Mouse (Mus musculus) testis, postnatal 14 days (tissue): ENCODE data around the gene Them7.

Experiments used
- DNase-seq: peaks from one replicate; pipeline ENCODE4 v3.0.0; 2021; ENCODE audit warnings: low spot score

Gene Them7

DNA sequence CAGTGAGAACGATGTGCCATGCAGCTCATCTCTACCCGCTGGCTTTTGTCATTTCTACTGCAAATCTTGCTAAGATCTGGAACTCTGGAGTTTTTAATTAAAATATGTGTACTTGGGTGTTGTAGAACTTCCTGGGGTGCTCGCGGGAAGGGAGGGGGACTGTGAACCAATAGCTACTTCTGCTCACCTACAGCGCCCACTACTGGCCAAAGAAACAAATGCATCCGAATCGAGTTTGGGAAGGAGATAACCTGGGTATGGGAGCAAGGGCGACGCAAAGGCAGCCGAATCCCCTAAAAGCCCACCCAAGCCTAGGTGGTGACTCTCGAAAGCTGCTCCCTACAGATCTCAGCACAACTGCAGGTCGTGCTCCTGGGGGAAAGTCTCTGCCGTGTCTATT is 87.3 kb downstream of the Them7 start:
- DNase-seq = peak; percentile 69

DNA sequence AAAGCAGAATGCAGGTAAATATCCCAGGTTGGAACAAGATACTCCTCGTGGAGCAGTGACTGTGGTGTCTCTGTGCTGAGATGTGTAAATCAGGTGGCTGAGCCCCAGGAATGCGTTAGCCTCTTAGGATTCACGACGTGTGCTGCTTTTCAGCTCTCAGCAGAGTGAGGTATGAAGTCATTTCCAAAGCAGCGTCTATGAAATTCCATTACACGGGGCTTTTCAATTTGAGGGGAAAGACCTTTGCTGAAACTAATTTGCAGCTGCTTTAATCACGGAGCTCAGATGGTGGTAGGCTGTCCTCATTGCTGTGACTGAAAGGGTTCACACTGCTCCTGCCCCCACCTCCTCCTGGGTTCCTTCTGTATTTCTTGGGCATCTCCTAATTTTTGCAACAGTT is 87.9 kb downstream of the Them7 start:
- DNase-seq = no peak

DNA sequence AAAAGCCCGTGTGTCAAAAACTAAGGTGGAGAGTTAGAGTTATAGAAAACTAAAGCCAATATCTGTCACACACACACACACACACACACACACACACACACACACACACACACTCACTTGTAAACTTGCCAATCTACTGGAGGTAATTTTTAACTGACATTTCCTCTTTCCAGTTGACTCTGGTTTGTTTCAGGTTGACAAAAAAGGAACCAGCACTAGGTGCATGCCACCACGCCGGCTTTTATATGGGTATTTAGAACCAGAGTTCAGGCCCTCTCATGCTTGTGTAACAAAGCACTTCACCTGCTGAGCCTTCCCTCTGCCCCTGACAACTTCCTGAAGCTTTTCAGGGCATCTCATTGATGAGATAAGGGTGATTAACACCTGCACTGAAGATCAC is 89.0 kb downstream of the Them7 start:
- DNase-seq = no peak

DNA sequence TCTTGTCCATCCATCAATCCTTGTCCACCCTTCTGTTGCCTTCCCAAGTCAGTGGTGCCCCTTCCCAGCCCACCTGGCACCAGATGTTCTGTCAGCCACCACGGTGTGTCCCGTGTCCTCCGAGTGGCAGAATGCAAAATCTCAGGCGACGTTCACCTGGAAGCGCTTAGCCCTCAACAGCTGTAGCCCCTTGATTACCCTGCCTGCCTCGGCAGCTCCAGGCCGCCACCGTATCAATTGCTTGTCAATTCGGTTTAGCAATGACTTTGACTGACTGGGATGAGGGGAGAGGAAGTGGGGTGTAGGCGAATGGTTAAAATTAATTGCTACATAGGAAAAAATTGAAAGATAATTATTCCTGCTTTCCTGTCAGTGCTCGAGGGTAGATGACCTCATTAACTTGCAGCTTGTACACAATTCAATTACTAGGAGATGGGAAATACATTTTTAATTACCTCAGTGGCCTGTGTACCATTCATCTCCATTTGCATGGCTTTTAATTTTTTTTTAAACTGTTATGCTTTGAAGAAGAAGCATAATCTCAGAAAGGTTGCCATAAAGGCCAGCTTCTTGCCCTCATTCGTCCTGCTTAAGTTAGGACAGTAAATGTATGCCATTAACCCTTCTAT is 93.5 kb downstream of the Them7 start:
- DNase-seq = no peak

DNA sequence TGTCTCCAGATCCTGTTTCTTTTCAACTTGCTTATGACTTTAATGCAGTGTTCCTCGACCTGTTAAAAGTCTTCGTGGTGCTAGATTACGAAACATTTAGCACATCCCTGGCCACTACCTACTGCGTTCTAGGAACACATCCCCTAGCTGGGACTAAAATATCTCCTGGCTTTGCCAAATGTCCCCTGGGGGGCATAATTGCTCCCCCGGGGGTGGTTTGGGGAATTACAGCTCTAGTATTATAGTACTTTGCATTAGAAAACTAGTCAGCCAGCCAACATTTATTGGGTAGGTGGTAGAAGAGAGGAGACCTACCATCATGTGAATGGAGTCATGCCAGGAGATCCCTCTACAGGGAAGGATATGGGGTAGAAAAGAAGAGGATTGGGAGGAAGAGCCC is 101.9 kb downstream of the Them7 start:
- DNase-seq = no peak

DNA sequence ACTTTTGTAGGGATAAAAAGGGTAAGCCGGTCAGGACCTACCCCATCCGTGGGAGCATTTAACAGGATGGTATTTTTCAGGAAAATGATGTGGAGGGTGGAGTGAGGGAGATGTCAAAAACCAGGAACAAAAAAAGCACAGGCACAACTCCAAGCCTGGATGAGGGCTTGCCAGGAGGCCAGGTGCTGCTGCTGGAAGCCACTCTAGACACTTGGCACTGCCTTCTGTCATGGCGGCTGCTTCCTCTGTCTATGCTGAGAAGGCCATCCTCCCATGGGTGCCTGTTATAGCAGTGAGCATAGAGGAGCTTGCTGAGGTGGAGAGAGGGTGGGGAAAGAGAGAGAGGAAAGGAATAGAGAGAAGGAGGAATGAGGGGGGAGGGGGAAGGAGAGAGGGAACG is 105.9 kb downstream of the Them7 start:
- no peak for DNase-seq

DNA sequence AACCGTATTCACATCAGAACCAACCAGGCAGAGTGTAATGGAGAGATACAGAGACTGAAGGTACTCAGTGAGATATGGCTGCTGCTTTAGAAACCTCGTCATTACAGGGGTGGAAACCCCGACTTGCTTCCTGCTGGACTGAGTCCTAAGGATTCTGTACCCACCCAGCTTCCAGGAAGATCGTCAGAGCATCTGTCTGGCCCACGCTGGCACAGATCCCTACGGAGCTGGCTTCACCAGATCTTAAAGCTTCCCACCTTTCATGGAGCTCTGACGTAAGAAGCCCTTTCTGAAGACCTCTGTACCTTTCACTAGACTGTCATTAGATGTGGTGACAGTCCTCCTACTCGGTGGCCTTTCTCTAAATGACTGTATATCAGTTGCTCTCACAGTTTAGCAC is 109.0 kb downstream of the Them7 start:
- DNase-seq = no peak

DNA sequence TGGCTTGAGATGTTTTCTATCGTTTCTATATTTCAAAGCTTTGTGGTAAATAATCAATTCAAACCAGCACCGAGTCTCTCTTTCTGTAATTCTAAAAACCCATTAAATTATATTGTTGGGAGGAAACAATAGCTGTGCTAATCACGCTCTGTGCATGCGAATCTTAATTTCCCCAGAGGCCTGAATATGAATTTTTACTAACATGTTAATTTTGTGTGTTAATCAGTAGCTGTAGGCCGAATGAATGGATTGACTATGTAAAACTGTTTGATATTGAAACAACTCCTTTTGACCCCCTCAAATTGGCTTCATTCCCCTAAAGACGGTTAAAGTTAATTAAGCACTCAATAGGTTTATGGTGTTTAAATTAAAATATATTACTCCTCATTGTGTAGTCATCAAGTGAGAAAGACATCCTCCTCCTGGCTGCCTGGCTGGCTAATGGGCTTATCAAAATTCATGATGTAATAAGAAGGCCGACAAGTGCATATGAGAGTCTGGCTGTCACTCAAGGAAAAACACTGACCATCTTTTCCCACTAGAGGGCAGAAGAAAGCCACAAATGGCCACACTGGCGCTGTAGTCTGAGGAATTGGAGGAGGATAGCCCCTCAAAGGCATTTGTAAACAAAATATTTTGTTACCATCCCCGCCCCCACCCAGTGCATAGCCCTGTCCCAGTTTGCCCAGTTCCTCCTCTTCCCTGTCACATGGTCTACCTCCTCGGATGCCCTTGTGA is 110.0 kb downstream of the Them7 start:
- no peak for DNase-seq

DNA sequence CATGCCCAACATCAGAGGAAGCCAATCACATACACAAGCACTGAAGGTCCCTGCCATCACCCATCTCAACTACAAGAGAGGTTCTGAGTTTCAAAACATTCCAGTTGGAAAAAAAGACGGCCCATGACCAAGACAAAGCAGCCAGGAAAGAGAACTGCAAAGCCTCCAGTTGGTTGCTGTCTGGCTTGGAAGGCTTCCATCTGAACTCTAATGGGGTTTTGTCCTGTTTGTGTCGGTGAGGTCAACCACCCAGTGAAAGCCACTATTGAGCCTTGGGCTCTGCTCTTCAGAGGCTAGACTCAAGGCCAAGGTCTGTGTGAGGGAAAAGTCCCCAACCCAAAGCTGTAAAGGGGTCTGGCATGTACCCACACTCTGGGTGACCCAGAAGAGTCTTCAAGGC is 111.5 kb downstream of the Them7 start:
- no peak for DNase-seq

DNA sequence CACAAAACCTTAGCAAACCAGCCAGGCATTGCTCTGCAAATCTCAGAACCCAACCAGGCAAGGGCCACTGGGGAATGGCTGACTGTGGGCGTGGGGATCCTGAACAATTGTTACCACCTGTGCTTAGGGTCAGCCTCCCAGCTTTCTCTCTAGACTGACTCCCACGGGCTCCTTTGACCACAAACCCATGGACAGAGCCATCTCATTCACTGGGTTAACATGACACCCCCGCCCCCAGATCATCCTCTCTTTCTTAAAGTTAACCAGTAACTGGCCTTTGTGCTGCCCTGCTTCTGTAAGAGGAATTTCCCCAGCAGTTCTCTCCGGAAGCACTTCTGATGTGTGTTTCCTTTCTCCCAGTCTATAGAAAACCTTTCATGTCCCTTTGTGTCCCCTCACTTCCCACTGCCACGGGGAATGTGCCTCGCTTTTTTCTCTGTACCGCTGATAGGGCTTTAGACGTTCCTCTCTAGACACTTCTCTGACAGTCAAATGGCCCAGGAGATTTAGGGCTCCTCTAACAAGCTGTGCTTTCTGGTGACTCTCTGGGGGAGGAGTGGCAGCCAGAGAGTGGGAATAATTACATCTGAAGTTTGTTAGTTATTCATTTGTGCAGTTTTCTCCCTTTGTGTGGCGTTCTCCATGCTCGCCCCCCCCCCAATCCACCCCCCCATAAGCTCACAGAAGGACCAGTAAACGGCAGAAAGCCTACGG is 112.4 kb downstream of the Them7 start:
- no peak for DNase-seq

DNA sequence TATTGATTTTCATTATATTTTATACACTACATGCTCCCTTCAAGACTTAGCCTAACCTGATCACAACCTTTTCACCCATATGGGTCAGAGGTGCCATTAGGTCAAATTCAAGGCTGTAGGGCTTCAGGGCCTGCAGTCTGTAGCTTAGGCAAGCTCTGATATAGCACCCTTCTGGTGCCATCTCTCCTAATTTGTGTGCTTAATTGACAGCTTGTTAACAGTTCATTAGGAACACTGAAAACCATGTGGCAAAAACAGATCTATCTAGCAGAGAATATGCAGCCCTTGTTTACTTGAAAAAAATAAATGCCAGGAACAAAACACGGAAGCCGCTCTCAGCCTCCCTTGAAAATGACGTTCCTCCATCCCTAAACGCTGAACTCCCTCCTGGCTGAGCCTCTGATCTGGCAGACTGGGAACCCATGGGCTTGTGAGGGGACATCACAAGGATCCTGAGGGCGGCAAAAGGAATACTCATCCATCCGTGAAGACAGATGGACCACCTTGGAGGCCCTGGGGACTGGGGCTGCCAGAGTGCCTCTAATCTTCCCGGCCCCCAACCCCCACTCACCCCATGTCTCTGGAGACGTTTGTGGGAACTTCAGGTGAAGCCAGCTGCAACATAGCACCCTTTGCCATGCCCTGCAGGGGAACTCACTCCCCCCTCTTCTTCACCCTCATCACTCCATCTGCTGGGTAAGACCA is 113.2 kb downstream of the Them7 start:
- no peak for DNase-seq

DNA sequence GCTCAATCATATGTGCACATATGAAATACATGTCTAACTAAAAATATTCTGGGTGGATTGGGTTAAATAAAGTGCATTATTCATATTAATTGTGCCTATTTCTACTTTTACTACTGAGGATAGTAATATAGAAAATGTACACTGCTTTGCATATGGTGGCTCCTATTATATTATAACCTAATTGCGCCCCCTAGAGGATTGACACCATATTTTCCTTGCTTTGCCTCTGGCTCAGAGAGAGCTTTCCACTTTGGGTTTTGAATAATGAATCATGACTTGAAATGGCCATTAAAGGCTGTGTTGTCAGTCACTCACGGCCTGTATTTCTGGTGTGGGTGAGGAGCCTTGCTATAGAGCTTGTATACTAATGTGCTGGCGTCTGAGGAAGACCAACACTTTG is 115.9 kb downstream of the Them7 start:
- DNase-seq = no peak

DNA sequence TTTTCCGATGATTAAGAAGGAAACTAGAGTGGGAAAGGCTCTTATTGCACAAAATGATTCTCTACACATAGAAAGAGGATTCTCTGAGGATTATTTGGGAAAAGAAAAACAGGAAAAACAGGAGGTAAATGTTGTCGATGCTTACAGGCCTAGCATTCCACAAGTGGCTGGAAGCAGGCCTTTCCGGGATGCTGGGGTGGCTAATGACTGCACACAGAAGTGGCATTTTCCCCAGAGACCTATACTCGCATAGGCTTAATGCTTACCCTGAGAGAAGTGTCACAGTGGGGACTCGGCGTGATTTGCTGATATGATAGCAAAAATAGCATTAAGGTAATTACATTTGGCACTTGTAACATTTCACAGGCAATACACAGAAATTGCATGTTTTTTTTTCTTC is 124.8 kb downstream of the Them7 start:
- DNase-seq = no peak

DNA sequence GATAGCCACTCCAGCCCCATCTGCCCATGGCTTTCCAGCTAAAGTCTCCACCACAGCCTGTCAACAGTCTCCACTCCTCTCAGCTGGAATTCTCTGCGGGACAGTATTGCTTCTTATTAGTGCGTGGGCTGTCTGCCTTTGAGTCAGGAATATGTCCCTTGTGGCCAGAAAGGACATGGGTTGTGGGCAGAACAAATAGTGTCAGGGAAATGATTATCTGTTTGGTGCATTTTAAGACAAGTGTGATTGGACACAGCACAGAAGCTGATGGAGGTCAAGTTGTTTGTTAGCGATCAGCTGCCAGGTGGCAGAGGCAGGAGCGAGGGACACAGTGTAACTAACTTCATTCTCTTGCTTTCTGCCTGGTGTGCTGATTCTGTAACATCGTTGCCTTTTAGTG is 132.7 kb downstream of the Them7 start:
- peak; percentile 29 for DNase-seq

DNA sequence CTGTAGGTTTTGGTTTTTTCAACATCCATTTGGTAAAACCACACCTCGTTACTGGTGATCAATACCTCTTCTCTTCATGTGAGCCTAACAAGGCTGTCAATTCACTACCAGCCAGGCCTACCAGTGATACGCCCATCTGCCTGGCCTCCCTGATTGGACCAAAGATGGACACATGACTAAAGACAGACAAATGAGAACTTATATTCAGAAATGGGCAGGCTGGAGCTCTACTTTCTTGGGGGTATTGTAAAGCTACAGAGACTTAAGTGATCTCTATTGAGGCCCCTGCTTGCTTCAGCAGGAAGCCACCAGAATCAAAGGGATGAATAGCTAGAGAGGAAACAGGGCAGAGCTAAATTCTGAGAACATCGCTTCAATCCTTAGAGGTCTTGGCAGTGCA is 133.9 kb downstream of the Them7 start:
- DNase-seq = no peak

DNA sequence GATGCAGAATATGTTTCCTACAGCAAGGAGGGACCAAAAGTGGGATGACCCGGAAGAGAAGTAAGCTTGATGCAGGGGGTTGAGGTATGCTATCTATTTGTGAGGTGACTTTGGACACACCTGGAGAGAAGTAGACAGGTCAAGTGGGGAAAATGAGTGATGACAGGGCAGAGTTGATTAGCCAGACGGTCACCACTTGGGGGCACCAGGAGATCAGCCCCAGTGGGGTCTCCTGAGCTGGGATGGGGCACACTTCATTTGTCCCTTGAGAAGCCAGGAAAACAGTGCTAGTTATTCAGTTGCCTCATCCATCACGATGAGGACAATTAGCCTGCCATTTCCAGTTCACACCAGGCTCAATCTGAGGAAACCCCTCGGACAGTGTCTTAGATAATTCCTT is 143.5 kb downstream of the Them7 start:
- DNase-seq = no peak

DNA sequence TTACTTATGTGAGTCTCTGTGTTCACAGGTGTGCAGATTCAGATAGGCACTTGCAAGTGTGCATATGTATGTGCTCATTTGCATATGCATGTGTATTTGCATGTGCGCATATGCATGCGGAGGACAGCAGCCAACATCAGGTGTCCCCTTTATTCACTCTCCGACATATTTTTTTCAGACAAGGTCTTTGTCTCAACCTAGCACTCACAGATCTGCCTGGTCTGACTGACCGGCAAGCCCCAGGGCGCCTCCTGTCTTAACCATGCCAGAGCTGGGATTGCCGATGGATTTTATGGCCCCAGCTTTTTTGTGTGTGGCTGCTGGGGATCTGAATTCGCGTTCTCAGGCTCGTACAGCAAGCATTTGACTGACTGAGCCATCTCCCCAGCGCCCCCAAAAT is 146.1 kb downstream of the Them7 start:
- no peak for DNase-seq

DNA sequence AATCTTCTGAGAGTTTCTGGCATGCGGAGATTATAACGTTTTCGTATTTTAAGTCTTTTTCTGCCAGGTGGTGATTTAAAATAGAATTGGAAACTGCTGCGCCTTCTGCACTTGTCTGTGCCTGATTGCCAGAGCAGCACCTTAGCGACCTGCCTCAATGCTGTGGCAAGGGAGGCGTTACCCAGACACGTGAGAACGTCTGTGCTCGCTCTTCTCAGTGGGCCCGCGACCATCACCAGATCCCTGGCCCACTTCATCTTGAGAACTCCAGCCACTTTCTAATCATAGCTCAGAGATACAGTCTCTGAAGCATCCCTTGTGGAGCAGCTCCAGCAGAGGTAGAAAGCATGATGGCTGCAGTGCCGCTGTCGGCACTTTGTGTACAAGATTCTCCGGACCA is 146.6 kb downstream of the Them7 start:
- no peak for DNase-seq

DNA sequence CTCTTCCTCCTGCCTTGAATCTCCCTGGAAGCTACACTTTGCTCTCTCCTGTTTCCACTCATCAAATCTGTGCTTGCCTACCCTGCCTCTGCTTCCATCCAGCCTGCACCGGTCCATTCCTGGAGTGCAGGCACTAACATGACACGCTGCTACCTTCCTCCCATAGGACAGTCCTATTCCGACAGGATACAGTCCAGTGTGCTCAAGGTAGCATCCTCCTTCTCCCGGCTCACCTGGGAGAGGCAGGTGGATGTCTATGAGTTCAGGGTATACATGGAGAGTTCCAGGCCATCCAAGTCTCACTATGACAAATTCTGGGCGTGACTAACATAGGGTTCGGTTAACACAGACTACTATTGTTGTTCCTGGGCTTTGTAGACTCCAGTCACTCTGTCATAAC is 148.0 kb downstream of the Them7 start:
- no peak for DNase-seq

DNA sequence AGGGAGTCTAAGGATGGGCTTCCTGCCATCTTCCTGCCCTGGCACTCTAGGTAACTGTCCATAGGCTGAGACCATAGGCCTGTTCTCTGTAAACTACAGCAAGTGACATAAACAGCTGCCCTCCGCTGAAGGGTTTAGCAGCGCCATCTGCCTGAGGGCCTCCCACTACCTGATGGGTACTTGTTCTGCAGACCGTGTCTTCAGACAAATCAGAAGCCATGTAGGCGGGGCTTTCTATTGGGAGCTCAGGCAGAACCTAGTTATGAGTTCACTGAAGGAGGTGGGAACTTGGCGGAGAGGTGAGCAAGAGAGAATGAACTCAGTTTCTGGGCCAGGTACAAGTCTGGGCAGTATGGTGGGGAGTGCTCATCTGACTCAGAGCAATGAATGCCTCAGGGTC is 148.6 kb downstream of the Them7 start:
- no peak for DNase-seq

DNA sequence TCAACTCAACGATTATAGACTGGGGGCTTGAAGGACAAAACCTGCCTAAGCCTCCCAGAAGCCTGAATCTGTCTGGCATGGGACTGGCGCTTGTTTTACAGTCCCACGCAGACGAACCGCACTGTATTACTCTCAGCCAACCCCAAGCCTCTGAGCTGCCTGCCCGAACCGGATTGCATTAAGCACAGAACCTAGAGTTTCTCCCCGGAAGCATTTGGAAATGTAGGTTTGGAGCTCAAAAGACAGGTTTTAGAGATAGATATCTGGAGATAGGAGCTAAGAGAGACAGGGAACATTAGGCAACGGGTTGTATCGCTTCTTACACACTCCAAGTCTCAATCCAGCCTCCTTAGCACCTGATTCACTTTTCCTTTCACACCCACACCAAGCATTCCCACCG is 149.5 kb downstream of the Them7 start:
- no peak for DNase-seq

DNA sequence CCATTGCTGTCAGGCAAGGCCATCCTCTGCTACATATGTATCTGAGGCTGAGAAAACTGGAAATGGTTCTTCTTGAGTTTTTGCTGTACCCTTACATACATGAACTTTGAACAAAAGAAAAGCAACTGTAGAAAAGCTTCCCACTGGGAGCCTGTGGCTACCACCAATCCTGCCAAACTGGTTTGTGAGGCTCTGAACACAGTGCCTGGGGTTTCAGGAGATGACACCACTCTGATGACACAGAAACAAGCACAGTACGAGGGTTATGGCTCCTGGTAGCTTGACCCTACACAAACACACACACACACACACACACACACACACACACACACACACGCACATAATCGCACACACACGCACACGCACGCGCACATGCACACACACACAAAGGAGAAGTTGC is 151.1 kb downstream of the Them7 start:
- no peak for DNase-seq

DNA sequence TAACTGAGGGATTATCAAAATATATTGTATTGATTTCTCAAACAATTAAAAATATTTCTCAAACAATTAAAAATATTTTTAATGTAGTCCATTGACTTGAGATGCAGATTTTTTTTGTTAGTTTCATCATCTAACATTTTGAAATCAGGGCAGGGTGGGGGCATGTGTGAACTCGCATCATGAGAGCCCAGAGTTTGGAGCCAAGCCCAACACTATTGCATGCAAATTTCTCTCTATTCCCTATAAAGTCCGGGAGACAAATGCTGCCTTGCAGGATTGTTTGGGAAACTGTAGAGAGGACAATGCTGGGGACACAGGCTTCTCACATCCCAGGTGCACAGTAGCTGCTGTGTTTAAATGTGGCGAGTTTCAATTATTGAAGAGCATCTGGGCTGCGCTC is 151.6 kb downstream of the Them7 start:
- no peak for DNase-seq
